Mouse (Mus musculus) urinary bladder, postnatal 10 days (tissue): ENCODE measurements around the gene Xirp1.

Source experiments
- DNase-seq: peaks from one replicate; pipeline ENCODE4 v3.0.0; 2022; ENCODE audit warnings: low spot score

Xirp1 gene

DNA sequence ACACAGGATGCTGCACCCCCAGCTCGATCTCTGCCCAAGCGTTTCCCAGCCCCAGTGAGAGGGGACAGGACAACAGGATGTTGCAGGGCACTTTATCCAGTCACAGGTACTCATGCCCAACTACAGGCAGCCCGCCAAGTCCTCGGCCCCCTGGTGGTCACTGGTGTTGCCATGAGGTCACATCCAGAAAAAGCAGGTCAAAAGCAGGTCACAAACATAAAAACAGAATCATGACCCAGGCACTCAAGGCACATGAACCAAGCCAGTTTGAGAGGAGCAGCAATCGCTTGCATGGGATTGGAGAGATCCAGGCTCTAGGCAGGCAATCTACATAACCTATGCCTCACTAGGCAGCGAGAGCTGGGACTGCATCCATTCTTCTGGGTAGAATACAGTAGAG is 53.2 kb downstream of the Xirp1 start:
- no peak for DNase-seq

- no peak for DNase-seq
Observed at GRCm38 (mm10) chr9:119969811-119970210, 53.6 kb downstream of the Xirp1 start.

- DNase-seq, result no peak
Observed at GRCm38 (mm10) chr9:119966221-119966910, 57.0 kb downstream of the Xirp1 start.

DNA sequence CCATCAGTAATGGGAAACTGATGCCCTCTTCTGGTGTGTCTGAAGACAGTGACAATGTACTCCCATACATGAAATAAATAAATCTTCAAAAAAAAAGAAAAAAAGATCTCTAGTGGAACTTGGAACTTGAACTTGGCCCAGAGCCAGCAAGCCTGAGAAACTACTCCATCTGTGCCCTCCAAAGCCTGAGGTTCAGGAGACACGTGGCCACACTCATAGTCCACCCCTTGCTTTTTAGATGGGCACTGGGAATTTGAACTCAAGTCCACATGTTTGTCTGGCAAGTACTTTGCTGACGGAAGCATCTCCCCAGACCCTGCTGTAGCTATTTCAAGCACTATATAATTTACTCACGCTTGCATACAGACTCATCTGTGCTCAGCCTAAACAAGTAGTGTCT is 58.2 kb downstream of the Xirp1 start:
- DNase-seq, result no peak

DNA sequence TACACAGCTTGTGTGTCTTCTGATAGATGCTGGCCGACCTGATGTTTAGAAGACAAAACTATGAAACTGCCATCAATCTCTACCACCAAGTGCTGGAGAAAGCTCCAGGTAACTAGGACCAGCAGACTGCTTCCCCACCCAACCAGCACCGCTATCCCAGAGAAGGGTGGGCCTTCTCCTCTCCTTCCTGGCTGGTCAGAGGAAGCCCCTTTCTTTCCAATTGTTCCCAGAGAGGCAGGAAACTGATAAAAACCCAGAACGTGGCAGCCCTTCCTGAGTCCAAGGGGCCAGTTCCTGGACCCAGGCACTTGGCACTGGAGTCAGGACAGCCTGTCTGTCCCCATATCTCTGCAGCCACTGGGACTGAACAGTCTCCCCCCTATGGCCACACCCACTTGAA is 59.2 kb downstream of the Xirp1 start:
- no peak for DNase-seq
